Mouse (Mus musculus): ENCODE data around the gene Zfp526.
"Not testable (repeated sequence)": the region's sequence is repeated elsewhere in the genome, so short reads cannot be mapped to it uniquely, and the experiment has no call there.

Gene Zfp526

DNA sequence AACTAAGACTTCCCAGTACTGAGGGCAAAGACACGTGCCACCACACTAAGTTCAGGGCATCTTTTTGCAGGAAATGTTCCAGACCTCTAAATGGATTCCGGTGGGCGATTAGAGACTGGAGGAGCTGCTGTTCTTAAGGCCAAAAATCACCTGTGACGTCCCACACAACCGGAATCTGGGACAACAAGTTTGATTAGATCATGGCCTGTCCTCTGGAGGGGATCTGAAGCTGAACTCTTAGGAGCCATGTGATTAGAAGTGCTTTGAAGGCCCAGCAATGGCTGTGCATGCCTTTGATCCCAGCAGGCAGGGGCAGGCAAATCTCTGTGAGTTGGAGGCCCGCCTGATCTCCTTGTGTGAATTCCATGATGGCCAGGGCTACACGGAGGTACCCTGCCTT lies 19.4 kb downstream of the Zfp526 start:
- no peak for DNase-seq (ENCODE audit: low spot score in 2 of 2)

DNA sequence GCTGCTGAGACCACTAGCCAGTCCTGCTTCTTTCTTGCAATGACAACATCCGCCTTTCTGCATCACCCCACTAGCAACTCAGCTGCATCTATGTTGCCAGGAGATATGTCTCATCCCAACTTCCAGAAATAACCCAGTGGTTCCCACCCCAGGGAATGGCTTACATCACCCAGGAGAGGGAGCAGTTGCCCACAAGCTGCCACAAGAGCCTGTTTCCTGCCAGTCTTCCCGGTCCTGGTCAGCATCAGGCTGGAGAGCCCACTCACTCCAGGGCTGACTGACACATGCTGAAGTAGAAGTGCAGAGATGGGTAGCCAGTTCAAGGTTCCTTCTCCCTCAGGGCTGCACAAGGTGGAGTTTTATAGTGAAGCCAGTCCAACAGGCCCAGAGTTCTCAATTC lies 19.8 kb downstream of the Zfp526 start:
- DNase-seq (ENCODE audit: low spot score in 2 of 2): peak; percentile 82 to 88

DNA sequence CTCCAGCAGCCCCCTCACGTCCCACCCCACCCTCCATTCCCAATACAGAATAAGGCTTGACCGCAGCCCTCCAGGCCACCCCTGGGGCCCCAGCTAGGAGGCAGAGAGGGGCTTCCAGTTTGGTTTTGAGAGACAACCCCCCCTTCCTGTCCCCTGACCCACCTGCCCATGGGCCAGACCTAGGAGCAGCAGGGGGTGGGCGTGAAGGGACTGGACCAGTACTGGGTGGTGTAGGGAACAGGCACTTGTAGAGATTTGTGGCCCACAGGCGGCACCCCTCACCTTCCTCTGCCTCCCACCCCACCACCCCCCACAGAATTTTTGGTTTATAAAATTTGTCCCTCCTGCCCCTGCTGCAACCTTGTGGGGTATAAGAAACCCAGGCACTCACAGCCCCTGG lies 22.1 kb downstream of the Zfp526 start:
- no peak for DNase-seq (ENCODE audit: low spot score in 2 of 2)

DNA sequence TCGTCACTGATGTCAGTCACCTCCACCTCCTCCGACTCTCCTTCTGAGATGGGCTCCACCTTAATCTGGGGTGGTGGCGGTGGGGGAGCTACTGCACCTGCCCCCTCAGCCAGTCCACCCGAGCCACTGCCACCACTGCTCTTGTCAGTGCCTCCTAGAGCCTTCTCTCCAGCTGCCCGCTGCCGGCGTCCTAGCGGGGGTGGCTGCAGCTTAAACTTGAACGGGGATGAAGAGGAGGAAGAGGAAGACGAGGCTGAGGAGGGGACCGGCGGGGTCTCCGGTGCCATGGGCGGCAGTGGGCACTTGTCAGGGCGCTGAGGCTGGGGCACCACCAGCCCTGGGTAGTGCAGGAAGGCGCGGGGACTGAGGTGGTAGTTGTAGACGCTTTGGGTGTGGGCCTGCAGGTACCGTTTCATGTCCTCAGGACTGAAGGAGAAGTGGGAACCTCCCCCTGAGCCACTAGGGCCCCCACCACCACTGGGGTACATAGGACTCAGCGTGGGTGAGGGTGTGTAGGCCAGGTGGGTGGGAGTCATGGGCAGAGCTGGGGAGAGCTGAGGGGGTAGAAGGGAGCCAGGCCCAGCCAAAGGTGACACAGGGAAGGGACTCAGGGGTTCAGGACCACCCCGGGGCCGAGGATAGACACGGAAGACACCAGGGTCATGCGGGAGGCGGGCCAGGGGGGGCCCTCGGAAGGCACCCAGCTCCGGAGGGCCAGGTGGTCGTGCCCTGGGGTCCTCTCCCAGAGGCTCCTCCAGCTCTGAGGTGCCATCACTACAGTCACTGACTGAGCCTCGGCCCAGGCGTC lies 23.5 kb downstream of the Zfp526 start:
- DNase-seq (ENCODE audit: low spot score in 2 of 2): no peak

DNA sequence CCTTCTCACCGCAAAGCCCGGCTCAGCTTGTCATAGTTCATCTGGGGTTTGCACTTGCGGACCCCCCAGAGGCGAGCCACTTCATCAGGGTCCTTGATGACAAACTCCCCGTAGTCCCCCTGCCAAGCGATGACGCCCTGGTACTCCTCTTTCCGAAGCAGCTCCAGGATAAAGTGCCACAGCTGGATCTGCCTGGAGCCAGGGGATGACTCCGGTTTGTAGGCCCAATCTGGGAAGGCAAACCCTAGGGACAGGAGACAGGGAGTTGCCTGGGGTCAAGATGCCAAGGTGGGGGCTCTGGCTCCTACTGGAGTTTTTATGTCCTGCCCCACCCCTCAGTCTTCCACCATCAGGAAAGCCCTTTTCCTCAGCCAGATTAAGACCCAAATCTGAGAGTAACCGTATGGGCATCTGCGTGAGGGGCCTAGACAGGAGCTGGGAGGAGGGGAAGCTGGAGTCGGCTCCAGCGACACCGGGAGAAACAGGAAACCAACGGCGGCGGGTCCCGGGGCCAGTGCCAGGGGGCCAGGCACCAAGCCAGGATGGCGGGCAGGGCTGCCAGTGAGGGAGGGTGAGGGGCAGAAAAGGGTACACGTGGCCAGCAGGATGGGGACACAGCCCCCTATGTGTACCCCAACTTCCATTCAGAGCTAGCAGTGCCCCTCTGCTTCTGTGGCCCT lies 25.0 kb downstream of the Zfp526 start:
- peak; percentile 61 to 62 for DNase-seq (ENCODE audit: low spot score in 2 of 2)

DNA sequence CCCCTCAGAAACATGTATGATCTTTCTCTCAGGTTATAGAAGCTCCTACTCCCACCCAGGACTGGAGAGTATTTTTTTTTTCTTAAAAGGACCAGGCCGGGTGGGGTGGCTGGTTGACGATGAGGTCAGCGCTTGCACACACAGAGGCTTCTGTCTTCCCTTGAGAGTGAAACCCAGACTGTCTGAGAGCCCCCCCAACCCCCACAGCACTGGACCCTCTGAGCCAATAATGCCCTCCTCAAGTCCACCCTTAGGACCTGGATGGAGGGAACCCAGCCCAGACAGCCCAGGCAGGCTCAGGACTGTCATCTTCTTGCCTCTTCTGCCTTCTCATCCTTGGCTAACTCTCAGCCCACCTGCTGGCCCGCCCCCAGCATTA lies 25.5 kb downstream of the Zfp526 start:
- peak in 1 of 2 experiments; percentile 34 for DNase-seq (ENCODE audit: low spot score in 2 of 2)

DNA sequence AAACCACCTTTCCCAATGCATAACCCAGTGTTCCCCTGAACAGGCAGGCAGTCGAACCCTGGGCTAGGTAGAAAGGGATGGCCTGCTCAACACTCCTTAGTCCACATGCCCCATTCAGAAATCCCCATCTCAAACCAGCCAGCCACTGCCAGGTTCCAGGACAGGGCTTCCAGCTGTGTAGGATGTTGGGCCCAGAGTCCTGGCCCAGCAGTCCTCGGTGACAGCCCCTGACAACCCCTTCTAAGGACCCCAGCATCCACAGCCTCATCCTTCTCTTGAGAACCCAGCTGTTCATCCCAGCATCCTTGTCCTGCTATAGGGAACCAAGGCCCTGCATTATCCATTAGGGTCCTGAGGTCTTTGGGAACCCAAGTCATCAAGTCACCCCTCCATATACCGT lies 26.3 kb downstream of the Zfp526 start:
- DNase-seq (ENCODE audit: low spot score in 2 of 2): no peak

DNA sequence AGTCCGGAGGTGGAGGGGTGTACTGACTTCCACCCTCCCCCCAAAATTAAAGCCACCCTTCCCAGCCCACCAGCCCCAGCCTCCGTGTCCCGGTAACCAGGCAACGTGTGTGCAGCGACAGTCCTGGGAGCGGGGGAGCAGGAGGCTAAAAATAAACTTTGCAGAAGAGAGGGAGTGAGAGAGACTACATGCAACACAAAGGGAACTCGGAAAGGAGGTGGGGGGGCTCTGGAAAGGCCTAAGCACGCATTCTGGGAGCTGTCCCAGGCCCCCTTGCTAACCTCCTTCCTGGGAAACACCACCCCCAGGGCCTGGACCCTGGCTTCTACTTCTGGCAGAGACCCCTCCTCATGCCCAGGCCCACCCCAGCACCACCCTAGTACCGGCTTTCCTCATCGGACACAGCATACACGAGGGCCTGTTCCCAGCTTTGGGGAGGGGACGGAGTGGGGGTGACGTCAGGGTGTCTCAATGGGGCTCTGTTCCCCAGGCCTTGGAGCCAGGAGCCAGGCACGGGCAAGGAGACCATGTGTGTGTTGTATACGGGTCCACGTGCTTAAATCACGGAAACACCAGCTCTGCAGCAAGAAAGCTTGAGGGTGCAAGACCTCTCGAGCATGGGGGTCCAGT lies 26.9 kb downstream of the Zfp526 start:
- peak; percentile 81 to 83 for DNase-seq (ENCODE audit: low spot score in 2 of 2)

DNA sequence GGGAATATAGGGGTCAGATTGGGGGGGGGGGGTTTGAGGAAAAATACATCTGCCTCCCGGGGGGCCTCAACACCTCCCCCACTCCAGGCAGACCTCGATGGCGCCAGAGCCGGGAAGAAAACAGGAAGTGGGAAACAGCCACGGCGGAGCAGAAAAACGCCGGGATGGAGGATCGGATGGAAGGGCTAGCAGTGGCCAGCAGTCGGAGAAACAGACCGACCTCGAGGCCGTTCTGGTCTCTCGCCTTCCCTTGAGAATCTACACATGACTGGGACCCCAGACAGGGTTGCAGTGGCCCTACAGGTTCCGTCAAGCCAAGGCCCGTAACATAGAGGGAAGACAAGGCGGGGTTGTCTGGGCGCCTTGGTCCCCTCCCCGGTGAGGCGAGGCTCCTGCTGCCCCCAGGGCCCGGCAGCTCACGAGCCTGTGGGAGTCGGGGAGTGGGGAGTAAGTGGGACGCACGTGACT lies 27.7 kb downstream of the Zfp526 start:
- no peak for DNase-seq (ENCODE audit: low spot score in 2 of 2)

DNA sequence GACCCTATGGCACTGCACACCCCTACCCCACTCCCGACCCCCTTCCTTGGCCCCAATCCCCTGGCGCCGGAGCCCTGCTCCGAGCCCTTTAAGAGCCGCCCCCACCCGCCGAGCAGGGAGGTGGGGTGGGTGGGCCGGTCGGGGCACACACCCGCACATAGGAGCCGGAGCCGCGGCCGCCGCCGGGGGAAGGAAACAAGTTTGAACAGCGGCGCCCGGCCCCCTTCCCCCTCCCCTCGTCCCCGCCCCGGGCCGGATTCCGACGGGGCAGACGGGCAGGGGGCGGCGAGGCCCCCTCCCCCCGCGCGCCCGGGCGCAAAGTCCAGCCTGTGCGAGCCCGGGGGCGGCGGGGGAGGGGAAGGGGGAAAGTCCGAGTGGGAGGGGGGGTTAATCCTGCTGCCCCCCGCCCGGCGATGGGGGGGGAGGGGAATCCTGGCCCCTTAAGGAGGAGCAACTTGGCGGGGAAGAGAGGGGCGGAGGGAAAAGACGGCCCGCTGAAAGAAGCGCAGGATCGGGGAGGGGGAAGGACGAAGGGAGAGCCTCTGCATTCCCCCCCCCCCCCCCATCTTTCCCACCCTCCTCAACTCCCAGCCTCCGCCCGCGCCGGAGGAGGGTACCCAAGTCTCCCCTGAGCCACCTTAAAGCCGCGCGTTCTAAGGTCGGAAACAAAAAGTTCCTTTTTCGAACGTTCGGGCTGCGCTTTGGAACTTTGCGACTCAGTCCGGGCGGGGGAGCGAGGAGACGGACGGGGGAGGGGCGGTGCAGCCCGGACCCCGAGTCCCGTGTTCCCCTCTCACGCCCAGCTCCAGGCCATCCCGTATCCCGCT lies 28.3 kb downstream of the Zfp526 start:
- DNase-seq (ENCODE audit: low spot score in 2 of 2): peak; percentile 63 to 70

DNA sequence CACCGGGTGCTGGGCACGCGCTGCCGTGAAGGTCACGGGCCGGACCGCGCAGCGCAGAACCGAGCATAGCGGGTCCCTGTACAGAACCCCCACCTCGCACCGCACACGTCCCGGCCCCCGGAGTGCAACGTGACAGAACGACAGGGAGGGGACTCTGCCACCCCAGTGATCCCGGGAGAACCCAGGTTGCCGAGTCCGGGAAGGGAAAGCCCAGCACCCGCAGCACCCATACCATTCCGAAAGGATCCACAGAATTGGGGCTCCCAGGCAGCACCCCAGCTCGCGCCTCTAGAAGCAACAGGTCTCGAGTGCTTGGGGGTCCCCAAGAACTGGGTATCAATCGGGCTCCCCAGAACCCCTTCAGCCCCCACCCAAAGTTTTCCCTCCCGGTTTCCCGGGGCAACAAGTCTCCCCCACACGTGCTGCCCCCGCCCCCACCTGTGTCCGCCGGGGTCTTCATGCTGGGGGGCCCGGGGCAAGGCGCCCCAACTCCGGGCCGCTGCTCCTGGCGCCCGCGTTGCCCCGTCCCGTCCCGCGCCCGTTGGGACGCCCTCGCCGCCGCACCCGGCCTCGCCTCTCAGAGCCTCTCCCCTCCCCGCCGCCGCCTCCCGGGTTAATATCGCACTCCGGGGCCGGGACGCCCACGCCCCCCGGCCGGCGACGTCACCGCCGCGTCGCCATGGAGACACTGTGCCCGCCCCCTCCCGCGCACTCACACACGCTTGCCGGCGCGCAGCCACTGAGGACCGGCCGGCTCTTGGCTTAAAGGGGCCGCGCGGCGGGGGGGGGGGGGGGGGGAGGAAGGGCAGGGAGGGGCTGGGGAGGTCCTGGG lies 29.1 kb downstream of the Zfp526 start, which contains the start of gene Erf:
Gene Erf (minus strand): TSS at position 621 of the 832 bp plus-strand sequence.
- peak; percentile 93 to 96 for DNase-seq (ENCODE audit: low spot score in 2 of 2)

DNA sequence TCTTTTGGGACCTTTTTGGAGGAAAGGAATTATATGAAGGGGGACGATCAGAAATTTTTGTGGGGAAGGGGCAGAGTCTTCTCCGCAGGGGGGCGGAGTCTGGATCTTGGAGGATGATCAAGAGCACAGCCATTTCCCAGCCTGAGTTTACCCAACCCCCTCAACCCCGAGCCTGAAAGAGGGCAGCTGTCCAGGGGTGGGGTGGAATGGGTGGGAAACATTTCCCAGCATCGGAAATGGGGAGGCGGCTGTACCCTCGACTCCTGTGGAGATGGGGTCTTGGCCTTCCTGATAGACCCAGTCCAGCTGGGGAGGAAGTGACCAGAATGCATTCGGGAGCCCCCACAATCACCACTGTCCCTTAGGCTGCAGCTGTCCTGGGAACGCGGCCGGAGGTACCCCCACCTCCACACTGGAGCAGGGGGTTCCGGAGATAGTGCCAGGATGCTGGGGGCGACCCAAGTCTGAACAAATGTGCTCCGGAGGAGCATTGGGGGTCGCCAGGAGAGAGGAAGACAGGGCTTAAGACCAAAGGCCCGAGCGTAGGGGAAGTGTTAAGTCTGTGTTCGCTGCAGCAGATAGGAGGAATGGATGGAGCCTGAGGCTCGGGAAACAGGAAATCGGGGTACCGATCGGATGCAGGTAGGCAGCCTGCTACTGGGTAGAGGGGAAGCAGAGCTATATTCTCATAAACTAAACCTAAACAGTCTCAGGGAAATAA lies 30.0 kb downstream of the Zfp526 start:
- peak in 1 of 2 experiments; percentile 44 for DNase-seq (ENCODE audit: low spot score in 2 of 2)

DNA sequence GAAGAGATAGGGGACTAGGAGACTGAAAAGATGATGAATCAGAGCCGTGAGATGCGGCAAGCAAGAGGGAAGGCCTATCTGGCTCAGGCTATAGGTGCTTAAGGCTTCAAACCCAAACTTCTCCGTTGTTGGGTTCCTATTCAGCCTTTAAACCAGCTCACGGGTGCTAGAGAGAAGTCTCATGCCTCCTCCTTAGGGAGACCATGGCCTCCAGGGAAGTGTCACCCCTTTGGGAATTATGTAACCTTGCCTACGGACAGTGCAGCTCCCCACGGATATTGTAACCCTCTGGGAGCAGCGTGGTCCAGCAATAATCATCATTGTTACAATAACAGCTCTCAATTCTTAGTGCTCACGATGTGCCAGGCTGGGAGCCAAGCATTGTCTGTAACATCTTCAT lies 30.6 kb downstream of the Zfp526 start:
- DNase-seq (ENCODE audit: low spot score in 2 of 2): no peak

DNA sequence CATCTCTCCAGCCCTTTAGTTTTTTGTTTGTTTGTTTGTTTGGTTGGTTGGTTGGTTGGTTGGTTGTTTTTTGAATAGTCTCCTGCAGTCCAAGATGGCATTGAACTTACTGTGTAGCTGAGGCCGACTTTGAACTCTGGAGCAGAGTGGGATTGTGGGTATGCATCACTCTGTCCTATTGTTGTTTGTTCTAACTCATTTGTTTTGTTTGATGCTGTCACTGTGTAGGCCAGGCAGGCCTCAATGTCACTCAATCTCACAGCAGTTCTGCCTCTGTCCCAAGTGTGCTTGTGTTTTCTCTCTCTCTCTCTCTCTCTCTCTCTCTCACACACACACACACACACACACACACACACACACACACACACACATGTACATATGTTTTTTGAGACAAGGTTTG lies 40.7 kb downstream of the Zfp526 start:
- no peak for DNase-seq (ENCODE audit: low spot score in 2 of 2)

DNA sequence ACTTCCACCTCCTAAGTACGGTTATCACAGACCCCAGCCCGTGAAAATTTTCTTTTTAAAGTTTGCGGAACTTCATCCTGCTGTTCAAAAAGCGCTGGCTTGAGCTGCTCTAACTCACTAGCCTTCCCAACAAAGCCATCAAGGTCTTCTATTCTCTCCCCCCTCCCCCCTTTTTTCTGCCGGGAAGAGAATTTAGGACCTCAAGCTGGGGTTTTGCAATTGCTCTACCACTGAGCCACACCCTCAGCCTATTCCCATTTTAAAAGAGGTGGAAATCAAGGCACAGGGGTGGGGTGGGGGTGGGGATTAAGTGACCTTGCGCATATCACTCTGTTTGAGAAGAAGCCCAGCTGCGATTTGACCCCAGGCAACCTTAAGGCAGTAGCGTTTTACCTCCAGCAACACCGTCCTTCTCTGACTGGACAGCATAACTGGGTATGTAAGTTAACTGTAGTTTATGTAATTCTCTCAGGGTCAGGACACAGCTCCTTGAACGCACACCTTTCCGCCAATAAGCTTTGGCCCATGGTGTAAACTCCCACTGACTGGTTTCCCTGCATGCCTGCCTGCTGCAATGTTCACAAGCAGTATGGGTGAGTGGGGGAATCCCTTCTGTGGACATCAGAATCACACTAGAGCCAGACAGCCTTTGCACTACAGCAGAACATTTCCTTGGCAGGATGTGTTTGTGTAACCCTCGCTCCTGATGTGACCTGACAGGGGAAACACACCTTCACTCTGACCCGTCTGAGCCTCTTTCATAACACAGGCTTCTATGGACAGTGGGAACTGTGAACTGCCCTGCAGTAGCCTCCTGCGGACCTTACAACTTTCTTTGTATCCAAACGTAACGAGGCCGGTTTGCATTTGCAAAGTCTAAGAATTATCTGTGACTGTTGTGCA lies 43.0 kb downstream of the Zfp526 start:
- no peak for DNase-seq (ENCODE audit: low spot score in 2 of 2)

DNA sequence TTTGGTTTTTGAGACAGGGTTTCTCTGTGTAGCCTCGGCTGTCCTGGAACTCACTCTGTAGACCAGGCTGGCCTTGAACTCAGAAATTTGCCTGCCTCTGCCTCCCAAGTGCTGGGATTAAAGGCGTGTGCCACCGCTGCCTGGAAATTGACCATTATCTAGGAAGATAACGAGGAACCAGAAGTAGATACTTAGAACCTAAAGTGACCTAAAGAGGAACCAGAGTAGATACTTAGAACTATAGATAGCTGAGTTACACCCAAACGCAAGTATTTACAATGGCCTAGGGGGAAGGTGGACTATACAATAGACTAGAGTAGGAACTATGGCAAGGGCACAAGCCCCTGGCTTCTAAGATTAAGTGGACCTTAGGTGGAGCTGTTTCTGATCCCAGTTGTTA lies 44.5 kb downstream of the Zfp526 start:
- not testable (repeated sequence) for DNase-seq (ENCODE audit: low spot score in 2 of 2)

DNA sequence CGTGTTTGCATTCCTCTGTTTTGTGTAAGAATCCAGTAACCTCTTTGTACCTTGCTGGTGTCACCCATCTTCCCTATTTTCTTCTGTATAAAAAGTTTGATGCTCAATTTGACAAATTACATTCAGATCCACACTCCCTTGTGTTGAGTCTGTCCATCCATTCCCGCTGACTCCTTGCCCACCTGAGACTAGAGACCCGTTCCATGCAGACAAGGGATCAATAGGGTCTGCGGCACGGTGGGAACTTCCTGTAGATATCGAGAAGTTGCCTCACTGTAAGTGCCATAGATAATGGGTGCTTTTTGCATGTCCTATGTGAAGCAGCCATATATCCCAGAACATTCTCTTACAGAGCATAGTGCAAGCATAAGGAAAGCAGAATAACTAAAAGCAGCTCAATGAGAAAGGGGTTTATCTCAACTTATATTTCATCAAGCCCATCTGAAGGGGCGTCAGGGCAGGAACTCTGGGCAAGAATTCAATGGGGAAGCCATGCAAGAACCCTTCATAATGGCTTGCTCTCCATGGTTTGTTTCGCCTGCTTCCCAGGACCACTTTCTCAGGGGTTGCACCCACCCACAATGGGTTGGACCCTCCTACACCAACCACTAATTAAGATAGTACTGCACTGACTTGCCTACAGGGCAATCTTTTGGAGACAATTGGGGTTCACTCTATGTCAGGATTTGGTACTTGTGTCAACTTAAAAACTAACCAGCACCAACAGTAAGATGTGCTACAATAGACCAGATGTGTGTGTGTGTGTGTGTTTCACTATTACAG lies 45.1 kb downstream of the Zfp526 start:
- no peak for DNase-seq (ENCODE audit: low spot score in 2 of 2)

DNA sequence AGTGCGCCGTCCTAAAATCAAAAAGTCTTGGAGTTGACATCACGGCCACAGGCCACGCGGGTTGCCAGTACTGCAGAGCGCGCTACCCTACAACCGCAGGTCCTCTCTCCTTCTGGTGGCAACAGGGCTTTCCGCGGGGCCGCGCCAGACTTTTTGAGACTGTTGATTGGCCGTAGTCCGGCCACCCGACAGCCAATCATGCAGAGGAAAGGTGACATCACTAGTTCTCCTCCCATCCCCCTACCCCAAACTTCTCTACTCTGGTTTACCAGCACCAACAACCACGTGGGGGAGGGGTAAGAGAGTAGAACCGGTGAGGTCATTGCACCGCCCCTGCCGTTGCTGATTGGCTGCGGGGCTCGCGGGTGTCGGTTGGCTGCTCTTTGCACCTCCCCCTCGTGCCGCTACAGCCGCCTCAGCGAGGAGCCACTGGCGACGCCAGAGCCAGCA lies 46.1 kb downstream of the Zfp526 start, which contains the start of gene Cic:
Gene Cic (plus strand): TSS at position 404 of the 450 bp plus-strand sequence.
- peak; percentile 99 to 100 for DNase-seq (ENCODE audit: low spot score in 2 of 2)

All from right cerebral cortex, adult 2 months (tissue).